Mouse (Mus musculus): ENCODE measurements around the gene Trpc5. TPM values are rescaled to one million over a fixed set of nuclear protein-coding genes. Genes with fewer than 3 reads are reported as not detected.
A peak's percentile ranks its signal among the peaks of the same experiment; 100 is the strongest.

Gene Trpc5
- total and polyA plus RNA-seq, 3 experiments = 0.03 TPM; not detected in 2

- Histone ChIP-seq H3K4me3 (ENCODE audit: control insufficient read depth in 1 of 2, insufficient read depth in 1 of 2, low read depth in 2 of 2, low read length in 2 of 2) (no peak overlapping the region), H3K4me1 (ENCODE audit: control insufficient read depth in 1 of 2, insufficient read depth in 2 of 2, low read length in 2 of 2) (no peaks in the 10 kb centered on the region), H3K27ac (ENCODE audit: control insufficient read depth, low read depth, low read length) (no peak overlapping the region), H3K9ac (ENCODE audit: control insufficient read depth, low read depth, low read length, poor library complexity, severe bottlenecking) (no peak overlapping the region), H3K79me2 (ENCODE audit: control insufficient read depth, insufficient read depth, low read length, poor library complexity) (no peaks in the 10 kb centered on the region), H3K36me3 (ENCODE audit: control insufficient read depth in 1 of 2, insufficient read depth in 2 of 2, low read length in 2 of 2) (peaks cover 0 to 6% of the 10 kb centered on the region in 2 experiments; a peak in 2 of 4 replicates), H3K27me3 (ENCODE audit: control insufficient read depth in 1 of 2, insufficient read depth in 2 of 2, low read length in 2 of 2) (no peaks in the 10 kb centered on the region), H3K9me3 (replicated peaks; ENCODE audit: insufficient read depth, low read length) (no peaks in the 10 kb centered on the region)
- TF ChIP-seq TAL1 (IDR thresholded peaks at IDR 0.05; ENCODE audit: low read length) (no peak), GATA1 (IDR thresholded peaks at IDR 0.05; ENCODE audit: low read depth, low read length) (no peak), NRF1 (IDR thresholded peaks at IDR 0.05; ENCODE audit: insufficient read depth, low read depth, low read length, poor library complexity, severe bottlenecking) (no peak), NELFE (IDR thresholded peaks at IDR 0.05; ENCODE audit: low read depth, low read length) (no peak), ZNF384 (IDR thresholded peaks at IDR 0.05; ENCODE audit: low read depth, low read length) (no peak), MAX (IDR thresholded peaks at IDR 0.05; ENCODE audit: low read length) (no peak), CHD1 (IDR thresholded peaks at IDR 0.05; ENCODE audit: low read depth, low read length) (no peak), CTCF (IDR thresholded peaks at IDR 0.05 in 2 of 3, conservative IDR thresholded peaks at IDR 0.05 in 1 of 3; ENCODE audit: control insufficient read depth in 1 of 3, insufficient read depth in 1 of 3, low read depth in 2 of 3, low read length in 3 of 3, poor library complexity in 1 of 3, severe bottlenecking in 1 of 3) (no peak), GABPA (IDR thresholded peaks at IDR 0.05; ENCODE audit: low read depth, low read length) (no peak), MXI1 (IDR thresholded peaks at IDR 0.05; ENCODE audit: low read depth, low read length) (no peak), EP300 (IDR thresholded peaks at IDR 0.05; ENCODE audit: low read depth in 1 of 2, low read length in 2 of 2) (no peak), RAD21 (IDR thresholded peaks at IDR 0.05; ENCODE audit: low read depth, low read length) (no peak), POLR2AphosphoS5 (IDR thresholded peaks at IDR 0.05; ENCODE audit: borderline replicate concordance, low read depth, low read length) (no peak), CHD2 (IDR thresholded peaks at IDR 0.05; ENCODE audit: low read length) (no peak), MYC (IDR thresholded peaks at IDR 0.05; ENCODE audit: low read depth, low read length) (no peak), TBP (IDR thresholded peaks at IDR 0.05; ENCODE audit: low read depth, low read length) (no peak), UBTF (IDR thresholded peaks at IDR 0.05; ENCODE audit: borderline replicate concordance, insufficient read depth, low read depth, low read length) (no peak), USF2 (IDR thresholded peaks at IDR 0.05; ENCODE audit: borderline replicate concordance in 1 of 2, insufficient read depth in 1 of 2, low read depth in 1 of 2, low read length in 2 of 2) (no peak), SMC3 (IDR thresholded peaks at IDR 0.05; ENCODE audit: low read depth, low read length) (no peak), TCF12 (IDR thresholded peaks at IDR 0.05; ENCODE audit: low read depth, low read length) (no peak)
- no peak for DNase-seq (ENCODE audit: low read depth, low spot score)
Measured at GRCm38 (mm10) chrX:144374196-144374595, 313.8 kb downstream of the Trpc5 start.

- TF ChIP-seq RCOR1 (IDR thresholded peaks at IDR 0.05; ENCODE audit: low read depth, low read length) (no peak), E2F4 (IDR thresholded peaks at IDR 0.05; ENCODE audit: borderline replicate concordance, low read depth, low read length) (no peak), GABPA (IDR thresholded peaks at IDR 0.05; ENCODE audit: low read depth, low read length) (no peak), HCFC1 (IDR thresholded peaks at IDR 0.05; ENCODE audit: low read depth, low read length) (no peak), TAL1 (IDR thresholded peaks at IDR 0.05; ENCODE audit: low read length) (no peak), TBP (IDR thresholded peaks at IDR 0.05; ENCODE audit: low read depth, low read length) (no peak), MXI1 (IDR thresholded peaks at IDR 0.05; ENCODE audit: low read depth, low read length) (no peak), RAD21 (IDR thresholded peaks at IDR 0.05; ENCODE audit: low read depth, low read length) (no peak), TCF12 (IDR thresholded peaks at IDR 0.05; ENCODE audit: low read depth, low read length) (no peak), ZNF384 (IDR thresholded peaks at IDR 0.05; ENCODE audit: low read depth, low read length) (no peak), MAFK (IDR thresholded peaks at IDR 0.05; ENCODE audit: borderline replicate concordance, low read depth, low read length) (no peak), MAZ (IDR thresholded peaks at IDR 0.05; ENCODE audit: low read depth, low read length) (no peak), SMC3 (IDR thresholded peaks at IDR 0.05; ENCODE audit: low read depth, low read length) (no peak), GATA1 (IDR thresholded peaks at IDR 0.05; ENCODE audit: low read depth, low read length) (no peak), ETS1 (IDR thresholded peaks at IDR 0.05; ENCODE audit: low read depth, low read length) (no peak), ZC3H11A (IDR thresholded peaks at IDR 0.05; ENCODE audit: low read depth, low read length) (no peak), BHLHE40 (IDR thresholded peaks at IDR 0.05; ENCODE audit: borderline replicate concordance, low read depth, low read length) (no peak), EP300 (IDR thresholded peaks at IDR 0.05; ENCODE audit: low read depth in 1 of 2, low read length in 2 of 2) (no peak), SIN3A (IDR thresholded peaks at IDR 0.05; ENCODE audit: low read length) (no peak), ZMIZ1 (IDR thresholded peaks at IDR 0.05; ENCODE audit: low read depth, low read length) (no peak)
- no peaks in the 10 kb centered on the region for H3K27me3 ChIP-seq (ENCODE audit: control insufficient read depth in 1 of 2, insufficient read depth in 2 of 2, low read length in 2 of 2)
Measured at GRCm38 (mm10) chrX:144338355-144338754, 349.6 kb downstream of the Trpc5 start.

More at GRCm38 (mm10) chrX:144338355-144338754, 349.6 kb downstream of the Trpc5 start:
- DNase-seq (ENCODE audit: low read depth, low spot score) = peak; percentile 53
- no peak overlapping the region for H3K9ac ChIP-seq (ENCODE audit: control insufficient read depth, low read depth, low read length, poor library complexity, severe bottlenecking)
- H3K4me3 ChIP-seq (ENCODE audit: control insufficient read depth in 1 of 2, insufficient read depth in 1 of 2, low read depth in 2 of 2, low read length in 2 of 2) = no peak overlapping the region
- H3K36me3 ChIP-seq (ENCODE audit: control insufficient read depth in 1 of 2, insufficient read depth in 2 of 2, low read length in 2 of 2) = peaks cover 7 to 10% of the 10 kb centered on the region in 2 experiments
- no peaks in the 10 kb centered on the region for H3K9me3 ChIP-seq (replicated peaks; ENCODE audit: insufficient read depth, low read length)
- no peaks in the 10 kb centered on the region for H3K79me2 ChIP-seq (ENCODE audit: control insufficient read depth, insufficient read depth, low read length, poor library complexity)
- H3K27ac ChIP-seq (ENCODE audit: control insufficient read depth, low read depth, low read length) = no peak overlapping the region
- peaks cover 4 to 7% of the 10 kb centered on the region in 2 experiments; a peak in 3 of 4 replicates for H3K4me1 ChIP-seq (ENCODE audit: control insufficient read depth in 1 of 2, insufficient read depth in 2 of 2, low read length in 2 of 2)

All from MEL (cell line).